Mouse (Mus musculus) myocyte (in vitro differentiated cells): ENCODE measurements around the gene Trim7. TPM values are rescaled to one million over a fixed set of nuclear protein-coding genes. Genes with fewer than 3 reads are reported as not detected.
A peak's percentile ranks its signal among the peaks of the same experiment; 100 is the strongest.

Experiments
- H3K27me3 ChIP-seq: one replicate; pipeline ENCODE4 v1.6.1; 2011; ENCODE audit not compliant: control insufficient read depth, insufficient read depth, insufficient read length
- H3K36me3 ChIP-seq: one replicate; pipeline ENCODE4 v1.6.1; 2011; ENCODE audit not compliant: control insufficient read depth, insufficient read depth
- H3K4me2 ChIP-seq: one replicate; pipeline ENCODE4 v1.6.1; 2011; ENCODE audit warnings: low read depth, control low read depth
- H3K4me3 ChIP-seq: one replicate; pipeline ENCODE4 v1.5.1; 2011; ENCODE audit warnings: mild to moderate bottlenecking, control low read depth, moderate library complexity
- H3K79me2 ChIP-seq: one replicate; pipeline ENCODE4 v1.6.1; 2011; ENCODE audit not compliant: control insufficient read depth, insufficient read depth
- H3ac ChIP-seq: one replicate; pipeline ENCODE4 v1.6.1; 2011; ENCODE audit not compliant: control insufficient read depth, insufficient read length
- CEBPB ChIP-seq: IDR thresholded peaks from 2 replicates; pipeline ENCODE4 v1.6.1; 2011; ENCODE audit warnings: mild to moderate bottlenecking, moderate library complexity; ENCODE audit not compliant: poor library complexity, insufficient read depth, severe bottlenecking
- E2F4 ChIP-seq: IDR thresholded peaks from one replicate; pipeline ENCODE4 v1.6.1; 2011; ENCODE audit warnings: mild to moderate bottlenecking, control low read depth, moderate library complexity; ENCODE audit not compliant: insufficient read depth
- MAX ChIP-seq: IDR thresholded peaks from one replicate; pipeline ENCODE4 v1.6.1; 2011; ENCODE audit warnings: low read depth, mild to moderate bottlenecking, control low read depth
- MYOD1 ChIP-seq, 3 experiments: IDR thresholded peaks; one replicate each; pipeline ENCODE4 v1.6.1; 2011; ENCODE audit warnings: control low read depth in 2 of 3, low read depth in 2 of 3, mild to moderate bottlenecking in 2 of 3, moderate library complexity in 1 of 3; ENCODE audit not compliant: insufficient read length in 2 of 3, control insufficient read depth in 1 of 3
- MYOG ChIP-seq, 3 experiments: IDR thresholded peaks; one replicate each; pipeline ENCODE4 v1.6.1; 2011; ENCODE audit warnings: control low read depth in 2 of 3, low read depth in 2 of 3, mild to moderate bottlenecking in 2 of 3; ENCODE audit not compliant: insufficient read length in 2 of 3, control insufficient read depth in 1 of 3, insufficient read depth in 1 of 3
- POLR2A ChIP-seq: IDR thresholded peaks from one replicate; pipeline ENCODE4 v1.6.1; 2011; ENCODE audit warnings: low read depth, mild to moderate bottlenecking, control low read depth, moderate library complexity; ENCODE audit not compliant: insufficient read length
- POLR2AphosphoS2 ChIP-seq: IDR thresholded peaks from one replicate; pipeline ENCODE4 v1.6.1; 2011; ENCODE audit warnings: low read depth, control low read depth; ENCODE audit not compliant: insufficient read length
- REST ChIP-seq: IDR thresholded peaks from one replicate; pipeline ENCODE4 v1.6.1; 2011; ENCODE audit warnings: mild to moderate bottlenecking, control low read depth, moderate library complexity; ENCODE audit not compliant: insufficient read depth, insufficient read length
- SRF ChIP-seq: IDR thresholded peaks from one replicate; pipeline ENCODE4 v1.6.1; 2011; ENCODE audit warnings: low read depth; ENCODE audit not compliant: control insufficient read depth, insufficient read length
- TCF12 ChIP-seq: IDR thresholded peaks from one replicate; pipeline ENCODE4 v1.6.1; 2011; ENCODE audit warnings: mild to moderate bottlenecking, control low read depth; ENCODE audit not compliant: poor library complexity, insufficient read depth, severe bottlenecking
- TCF3 ChIP-seq: IDR thresholded peaks from one replicate; pipeline ENCODE4 v1.6.1; 2011; ENCODE audit warnings: low read depth, control low read depth; ENCODE audit not compliant: insufficient read length
- USF1 ChIP-seq: IDR thresholded peaks from one replicate; pipeline ENCODE4 v1.6.1; 2011; ENCODE audit warnings: low read depth, mild to moderate bottlenecking, control low read depth, moderate library complexity
- polyA plus RNA-seq: library from polyadenylated mRNA; unstranded; fragments of >200 nt; fragmentation: generic; extraction: Trizol; gene quantifications from one replicate; pipeline ENCODE4 v1.2.1, GENCODE M21; 2012; ENCODE audit warnings: missing spikeins

The Trim7 gene
- polyA plus RNA-seq, 1 experiment: 5.4 TPM

GRCm38 (mm10) chr11:48808737-48809433, 17.1 kb upstream of the Trim7 start:
- Histone ChIP-seq H3K4me3 (no peak overlapping the region), H3ac (no peak overlapping the region), H3K27me3 (no peaks in the 10 kb centered on the region), H3K36me3 (peaks cover 57% of the 10 kb centered on the region), H3K79me2 (peaks cover 9% of the 10 kb centered on the region), H3K4me2 (no peak overlapping the region)
- TF ChIP-seq REST: no peak
- TF ChIP-seq SRF: no peak
- TF ChIP-seq MYOG (IDR thresholded peaks at IDR 0.05; ENCODE audit: control insufficient read depth in 1 of 3, insufficient read depth in 1 of 3, insufficient read length in 2 of 3, low read depth in 2 of 3): no peak
- TF ChIP-seq POLR2A: peak; percentile 23
- no peak for TF ChIP-seq MAX
- no peak for TF ChIP-seq USF1
- TF ChIP-seq POLR2AphosphoS2: peak; percentile 79
- no peak for TF ChIP-seq E2F4
- no peak for TF ChIP-seq TCF12
- no peak for TF ChIP-seq TCF3
- no peak for TF ChIP-seq CEBPB
- no peak for TF ChIP-seq MYOD1 (IDR thresholded peaks at IDR 0.05; ENCODE audit: control insufficient read depth in 1 of 3, insufficient read length in 2 of 3, low read depth in 2 of 3)

- H3K27me3 ChIP-seq: no peaks in the 10 kb centered on the region
- no peak overlapping the region for H3K4me3 ChIP-seq
- TF ChIP-seq SRF (no peak), USF1 (no peak), MAX (no peak), MYOG (IDR thresholded peaks at IDR 0.05; ENCODE audit: control insufficient read depth in 1 of 3, insufficient read depth in 1 of 3, insufficient read length in 2 of 3, low read depth in 2 of 3) (no peak), POLR2A (no peak), CEBPB (no peak), TCF3 (no peak), E2F4 (no peak), TCF12 (no peak), MYOD1 (IDR thresholded peaks at IDR 0.05; ENCODE audit: control insufficient read depth in 1 of 3, insufficient read length in 2 of 3, low read depth in 2 of 3) (no peak), REST (no peak), POLR2AphosphoS2 (no peak)
- H3K4me2 ChIP-seq: no peak overlapping the region
- peaks cover 51% of the 10 kb centered on the region for H3K36me3 ChIP-seq
- peaks cover 14% of the 10 kb centered on the region for H3K79me2 ChIP-seq
- no peak overlapping the region for H3ac ChIP-seq
Observed at GRCm38 (mm10) chr11:48809434-48809830, 16.5 kb upstream of the Trim7 start.

- Histone ChIP-seq H3K4me3 (no peak overlapping the region), H3K36me3 (peaks cover 44% of the 10 kb centered on the region), H3ac (no peak overlapping the region), H3K79me2 (peaks cover 21% of the 10 kb centered on the region), H3K27me3 (no peaks in the 10 kb centered on the region), H3K4me2 (no peak overlapping the region)
- TF ChIP-seq MYOD1 (IDR thresholded peaks at IDR 0.05; ENCODE audit: control insufficient read depth in 1 of 3, insufficient read length in 2 of 3, low read depth in 2 of 3) (no peak), USF1 (no peak), E2F4 (no peak), TCF3 (no peak), CEBPB (no peak), TCF12 (no peak), POLR2AphosphoS2 (no peak), MAX (no peak), MYOG (IDR thresholded peaks at IDR 0.05; ENCODE audit: control insufficient read depth in 1 of 3, insufficient read depth in 1 of 3, insufficient read length in 2 of 3, low read depth in 2 of 3) (no peak), REST (no peak)
Observed at GRCm38 (mm10) chr11:48810142-48810541, 15.8 kb upstream of the Trim7 start.

GRCm38 (mm10) chr11:48813782-48814181, 12.2 kb upstream of the Trim7 start:
- no peak overlapping the region for H3K4me3 ChIP-seq
- H3K36me3 ChIP-seq: peaks cover 15% of the 10 kb centered on the region
- H3ac ChIP-seq: no peak overlapping the region
- TF ChIP-seq TCF12 (no peak), REST (no peak), USF1 (no peak), TCF3 (no peak), POLR2AphosphoS2 (no peak)
- H3K27me3 ChIP-seq: no peaks in the 10 kb centered on the region
- H3K4me2 ChIP-seq: peak overlapping the region; percentile 72
- H3K79me2 ChIP-seq: peaks cover 36% of the 10 kb centered on the region

- H3K27me3 ChIP-seq: no peaks in the 10 kb centered on the region
- H3K4me2 ChIP-seq: peak overlapping the region; percentile 72
- H3K4me3 ChIP-seq: peak overlapping the region; percentile 79
- peaks cover 36% of the 10 kb centered on the region for H3K79me2 ChIP-seq
- H3K36me3 ChIP-seq: peaks cover 8% of the 10 kb centered on the region
- H3ac ChIP-seq: peak overlapping the region; percentile 74
- no peak for TF ChIP-seq TCF12
- no peak for TF ChIP-seq USF1
- TF ChIP-seq CEBPB: no peak
- no peak for TF ChIP-seq REST
- no peak for TF ChIP-seq E2F4
- no peak for TF ChIP-seq MYOG (IDR thresholded peaks at IDR 0.05; ENCODE audit: control insufficient read depth in 1 of 3, insufficient read depth in 1 of 3, insufficient read length in 2 of 3, low read depth in 2 of 3)
- no peak for TF ChIP-seq SRF
- TF ChIP-seq MAX: no peak
- no peak for TF ChIP-seq TCF3
- no peak for TF ChIP-seq MYOD1 (IDR thresholded peaks at IDR 0.05; ENCODE audit: control insufficient read depth in 1 of 3, insufficient read length in 2 of 3, low read depth in 2 of 3)
- no peak for TF ChIP-seq POLR2AphosphoS2
- no peak for TF ChIP-seq POLR2A
Observed at GRCm38 (mm10) chr11:48815851-48816250, 10.1 kb upstream of the Trim7 start.
